Mouse (Mus musculus): ENCODE measurements around the gene Cox6b1. TPM values are rescaled to one million over a fixed set of nuclear protein-coding genes. Genes with fewer than 3 reads are reported as not detected.

The Cox6b1 gene
- polyA plus RNA-seq, 1 experiment from 2014 or later: 924 TPM

Other genes starting within 250 kb of the Cox6b1 start
- 16.9 and 27.9 TPM in 2 replicates for gene Tyrobp, start 212.4 kb downstream of the Cox6b1 start, polyA plus RNA-seq (2016; fragmentation: Nextera tagmentation; extraction: Ambion mirVana)
- gene Hcst, start 206.3 kb downstream of the Cox6b1 start, polyA plus RNA-seq (2016; fragmentation: Nextera tagmentation; extraction: Ambion mirVana): 0.55 and 0.57 TPM in 2 replicates
- gene Nfkbid, start 204.4 kb downstream of the Cox6b1 start, polyA plus RNA-seq (2016; fragmentation: Nextera tagmentation; extraction: Ambion mirVana): 1.5 and 1.7 TPM in 2 replicates
- 69.7 and 184 TPM in 2 replicates for gene Aplp1, start 180.6 kb downstream of the Cox6b1 start, polyA plus RNA-seq (2016; fragmentation: Nextera tagmentation; extraction: Ambion mirVana)
- 11.8 and 35.0 TPM in 2 replicates for gene Kirrel2, start 168.5 kb downstream of the Cox6b1 start, polyA plus RNA-seq (2016; fragmentation: Nextera tagmentation; extraction: Ambion mirVana)
- 1.7 and 4.2 TPM in 2 replicates for gene Nphs1, start 167.8 kb downstream of the Cox6b1 start, polyA plus RNA-seq (2016; fragmentation: Nextera tagmentation; extraction: Ambion mirVana)
- gene Prodh2, start 132.5 kb downstream of the Cox6b1 start, polyA plus RNA-seq (2016; fragmentation: Nextera tagmentation; extraction: Ambion mirVana): 0.40 TPM in 1 of 2 replicates, not detected in the other
- gene Arhgap33, start 91.1 kb downstream of the Cox6b1 start, polyA plus RNA-seq (2016; fragmentation: Nextera tagmentation; extraction: Ambion mirVana): 40.1 and 79.4 TPM in 2 replicates
- gene Hspb6, start 74.0 kb downstream of the Cox6b1 start, polyA plus RNA-seq (2016; fragmentation: Nextera tagmentation; extraction: Ambion mirVana): 4.1 and 5.3 TPM in 2 replicates
- 13.8 and 15.1 TPM in 2 replicates for gene Proser3, start 73.9 kb downstream of the Cox6b1 start, polyA plus RNA-seq (2016; fragmentation: Nextera tagmentation; extraction: Ambion mirVana)
- 47.6 and 50.2 TPM in 2 replicates for gene Lin37, start 66.3 kb downstream of the Cox6b1 start, polyA plus RNA-seq (2016; fragmentation: Nextera tagmentation; extraction: Ambion mirVana)
- 96.0 and 106 TPM in 2 replicates for gene U2af1l4, start 62.9 kb downstream of the Cox6b1 start, polyA plus RNA-seq (2016; fragmentation: Nextera tagmentation; extraction: Ambion mirVana)
- gene Gm49396, start 62.8 kb downstream of the Cox6b1 start, polyA plus RNA-seq (2016; fragmentation: Nextera tagmentation; extraction: Ambion mirVana): 16.4 and 16.9 TPM in 2 replicates
- 131 and 140 TPM in 2 replicates for gene Psenen, start 62.5 kb downstream of the Cox6b1 start, polyA plus RNA-seq (2016; fragmentation: Nextera tagmentation; extraction: Ambion mirVana)
- 6.2 and 6.7 TPM in 2 replicates for gene Igflr1, start 60.7 kb downstream of the Cox6b1 start, polyA plus RNA-seq (2016; fragmentation: Nextera tagmentation; extraction: Ambion mirVana)
- 9.6 and 11.0 TPM in 2 replicates for gene Kmt2b, start 37.4 kb downstream of the Cox6b1 start, polyA plus RNA-seq (2016; fragmentation: Nextera tagmentation; extraction: Ambion mirVana)
- gene Zbtb32, start 27.2 kb downstream of the Cox6b1 start, polyA plus RNA-seq (2016; fragmentation: Nextera tagmentation; extraction: Ambion mirVana): 0.20 and 0.21 TPM in 2 replicates
- 0.52 and 1.2 TPM in 2 replicates for gene Upk1a, start 13.3 kb downstream of the Cox6b1 start, polyA plus RNA-seq (2016; fragmentation: Nextera tagmentation; extraction: Ambion mirVana)
- gene Etv2, start 9.7 kb upstream of the Cox6b1 start, polyA plus RNA-seq (2016; fragmentation: Nextera tagmentation; extraction: Ambion mirVana): 0.14 TPM in 1 of 2 replicates, not detected in the other
- 145 and 175 TPM in 2 replicates for gene Rbm42, start 24.2 kb upstream of the Cox6b1 start, polyA plus RNA-seq (2016; fragmentation: Nextera tagmentation; extraction: Ambion mirVana)
- 63.9 and 76.3 TPM in 2 replicates for gene Haus5, start 38.8 kb upstream of the Cox6b1 start, polyA plus RNA-seq (2016; fragmentation: Nextera tagmentation; extraction: Ambion mirVana)
- not detected in 2 replicates for gene Pmis2, start 45.5 kb upstream of the Cox6b1 start, polyA plus RNA-seq (2016; fragmentation: Nextera tagmentation; extraction: Ambion mirVana)
- gene 2200002J24Rik, start 72.8 kb upstream of the Cox6b1 start, polyA plus RNA-seq (2016; fragmentation: Nextera tagmentation; extraction: Ambion mirVana): not detected in 2 replicates
- gene Atp4a, start 86.1 kb upstream of the Cox6b1 start, polyA plus RNA-seq (2016; fragmentation: Nextera tagmentation; extraction: Ambion mirVana): 0.91 and 1.6 TPM in 2 replicates
- gene Tmem147, start 103.4 kb upstream of the Cox6b1 start, polyA plus RNA-seq (2016; fragmentation: Nextera tagmentation; extraction: Ambion mirVana): 163 and 170 TPM in 2 replicates
- gene Gapdhs, start 117.5 kb upstream of the Cox6b1 start, polyA plus RNA-seq (2016; fragmentation: Nextera tagmentation; extraction: Ambion mirVana): 0.26 and 0.69 TPM in 2 replicates
- 0.72 and 0.93 TPM in 2 replicates for gene Sbsn, start 125.3 kb upstream of the Cox6b1 start, polyA plus RNA-seq (2016; fragmentation: Nextera tagmentation; extraction: Ambion mirVana)
- gene Dmkn, start 137.6 kb upstream of the Cox6b1 start, polyA plus RNA-seq (2016; fragmentation: Nextera tagmentation; extraction: Ambion mirVana): 0.59 TPM in 1 of 2 replicates, not detected in the other
- not detected in 2 replicates for gene Krtdap, start 161.7 kb upstream of the Cox6b1 start, polyA plus RNA-seq (2016; fragmentation: Nextera tagmentation; extraction: Ambion mirVana)
- gene Ffar2, start 197.6 kb upstream of the Cox6b1 start, polyA plus RNA-seq (2016; fragmentation: Nextera tagmentation; extraction: Ambion mirVana): not detected in 2 replicates
- not detected in 2 replicates for gene Ffar3, start 230.0 kb upstream of the Cox6b1 start, polyA plus RNA-seq (2016; fragmentation: Nextera tagmentation; extraction: Ambion mirVana)
- gene Ffar1, start 235.4 kb upstream of the Cox6b1 start, polyA plus RNA-seq (2016; fragmentation: Nextera tagmentation; extraction: Ambion mirVana): not detected in 2 replicates

Data from hindbrain, embryonic 10.5 days (tissue).